Mouse (Mus musculus) c-Kit-positive CD71-negative TER-119-negative erythroid progenitor cells, embryonic 14.5 days (primary cell): ENCODE results near the gene Tmem246.

Experiments used
- DNase-seq: peaks from one replicate; pipeline ENCODE4 v3.0.0-alpha.2; 2013; ENCODE audit warnings: low read depth

The Tmem246 gene

DNA sequence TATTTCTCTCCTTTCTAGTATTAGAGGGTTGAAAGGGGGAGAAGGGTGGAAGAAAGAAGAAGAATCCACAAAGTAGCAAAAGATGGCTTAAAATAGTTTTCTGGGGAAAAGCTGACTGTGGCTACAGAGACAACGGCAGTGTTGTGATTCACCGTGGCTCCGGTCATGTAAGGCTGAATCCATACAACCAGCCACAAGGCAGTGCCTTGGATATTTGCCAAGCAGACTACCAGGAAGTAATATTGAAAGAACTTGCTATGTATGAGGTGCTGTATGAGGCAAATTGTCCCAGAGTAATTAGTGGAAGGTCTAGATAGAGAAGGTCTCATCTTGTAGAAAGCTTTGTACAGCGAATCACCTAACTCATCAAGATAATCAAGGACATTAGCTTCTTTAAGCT is 25.5 kb downstream of the Tmem246 start:
- DNase-seq = no peak

DNA sequence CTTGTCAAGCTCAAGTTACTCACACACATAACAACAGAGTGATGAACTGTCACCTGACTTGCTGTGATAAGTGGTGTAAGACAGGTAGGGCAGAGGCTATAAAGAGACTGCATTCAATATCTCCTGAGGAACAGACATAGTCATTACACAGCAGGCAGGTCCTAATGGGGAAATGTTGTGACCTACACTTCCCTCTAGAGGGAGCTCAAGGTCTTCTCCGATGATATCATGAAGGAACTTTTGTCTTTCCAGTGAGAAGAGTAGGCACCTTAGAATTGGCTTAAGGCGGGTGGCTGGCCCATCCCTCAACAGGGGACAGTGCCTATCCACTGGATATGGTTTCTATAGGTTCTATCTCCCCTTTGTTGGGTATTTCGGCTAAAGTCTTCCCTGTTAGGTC is 30.1 kb downstream of the Tmem246 start:
- DNase-seq = peak; percentile 63

DNA sequence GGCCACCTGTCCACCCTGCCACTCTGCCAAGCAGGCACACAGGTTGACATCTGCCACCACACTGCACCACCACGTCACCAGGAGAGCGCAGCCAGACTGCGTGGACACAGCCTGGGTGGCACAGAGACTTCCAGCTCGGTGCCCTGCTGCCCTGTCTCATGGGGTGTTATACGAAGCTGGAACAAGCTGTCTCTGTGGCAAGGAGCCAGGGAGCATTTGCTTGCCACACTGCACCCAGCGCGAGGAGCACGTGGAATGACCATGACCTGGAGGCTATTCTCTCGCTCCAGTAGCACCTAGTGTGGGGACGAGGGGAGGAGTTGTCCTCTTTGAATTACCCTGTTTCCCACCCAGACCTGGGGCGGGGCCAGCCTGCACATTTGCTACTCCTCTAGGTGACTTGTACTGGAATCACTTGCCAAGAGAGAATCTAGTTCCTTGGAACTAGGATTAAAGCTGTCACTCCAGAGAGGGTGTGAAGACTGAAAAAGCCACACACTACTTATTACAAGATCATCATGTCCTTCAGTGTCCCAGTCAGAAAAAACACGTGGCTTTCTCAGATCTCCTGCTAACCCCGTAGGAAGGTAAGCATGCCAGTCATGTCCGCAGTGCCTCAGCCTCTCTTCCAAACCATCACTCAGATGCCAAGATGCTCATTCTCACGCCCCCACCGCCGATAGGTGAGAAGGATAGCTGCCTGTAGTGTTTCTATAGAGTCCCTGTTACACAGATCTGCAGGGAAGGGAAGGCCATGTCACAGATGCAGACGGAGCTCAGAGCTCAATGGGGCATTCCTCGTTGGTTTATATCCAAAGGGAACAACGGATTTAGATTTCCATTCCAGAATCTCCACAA is 37.5 kb downstream of the Tmem246 start:
- no peak for DNase-seq

DNA sequence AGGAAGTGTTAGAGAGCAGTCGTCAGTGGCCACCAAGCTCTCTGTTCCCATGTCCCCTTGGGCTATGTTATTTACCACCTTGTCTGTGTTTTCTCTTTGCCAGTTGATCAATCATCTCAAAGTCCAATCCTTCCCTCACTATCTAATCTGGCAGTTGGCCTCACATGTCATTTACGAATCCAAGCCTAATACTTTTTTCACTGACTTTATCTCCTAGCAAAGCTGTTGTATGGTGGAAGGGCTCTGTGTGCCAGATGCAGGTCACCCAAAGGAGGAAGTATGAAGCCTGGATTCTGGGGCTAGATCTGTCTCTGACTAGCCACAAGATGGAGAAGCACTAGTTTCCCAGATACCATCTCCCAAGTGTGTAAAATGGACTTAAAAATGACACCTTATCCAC is 39.5 kb downstream of the Tmem246 start:
- no peak for DNase-seq

DNA sequence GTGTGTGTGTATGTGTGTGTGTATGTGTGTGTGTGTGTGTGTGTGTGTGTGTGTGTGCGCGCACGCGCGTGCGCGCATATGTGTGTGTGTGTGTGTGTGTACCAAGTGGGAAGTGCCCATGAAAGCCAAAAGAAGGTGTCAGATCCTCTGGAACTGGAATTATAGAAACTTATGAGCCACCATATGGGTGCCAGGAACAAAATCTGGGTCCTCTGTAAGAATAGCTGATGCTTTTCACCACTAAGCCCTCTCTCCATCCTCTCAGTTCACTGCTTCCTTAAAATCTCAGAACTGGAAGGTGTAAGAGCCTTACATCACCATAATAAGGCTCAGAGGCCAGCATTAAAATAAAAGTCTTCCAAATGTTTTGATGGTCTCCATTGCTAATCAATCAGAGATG is 40.3 kb downstream of the Tmem246 start:
- DNase-seq = no peak

DNA sequence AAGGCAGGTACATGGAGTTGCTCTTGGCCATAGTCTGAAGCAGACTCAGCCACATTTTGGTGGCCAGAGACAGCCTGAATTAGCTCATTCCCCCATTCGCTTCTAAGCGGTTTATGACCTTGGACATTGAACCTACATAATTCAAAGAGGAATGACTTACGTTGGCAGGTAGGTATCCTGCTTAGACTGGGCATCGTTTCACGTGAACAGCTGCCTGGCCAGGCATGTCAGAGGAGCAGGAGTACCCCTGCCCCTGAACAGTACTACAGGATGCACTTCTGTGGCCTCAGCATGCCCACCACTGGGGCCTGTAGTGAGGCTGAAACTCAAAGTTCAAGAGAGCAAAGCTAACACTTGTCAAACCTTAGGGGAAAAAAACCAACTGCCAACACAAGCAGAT is 44.3 kb downstream of the Tmem246 start:
- DNase-seq = no peak

DNA sequence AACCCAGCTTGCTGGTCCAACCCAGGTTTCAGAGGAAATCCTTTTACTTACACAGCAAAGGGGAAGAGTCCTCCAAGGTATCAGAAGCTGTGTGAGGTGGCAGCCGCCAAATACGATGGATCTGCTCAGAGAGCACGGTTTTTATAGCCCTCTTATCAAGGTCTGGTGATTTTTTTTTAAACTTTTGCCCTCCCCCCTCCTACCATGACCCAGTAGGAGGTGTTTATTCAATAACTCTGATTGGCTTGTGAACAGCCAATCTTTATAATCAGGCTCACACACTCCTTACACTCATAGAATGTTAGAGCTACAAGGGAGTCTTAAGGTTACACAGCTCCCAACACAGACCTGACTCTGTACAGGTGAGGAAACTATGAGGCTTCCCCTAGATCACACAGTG is 48.3 kb downstream of the Tmem246 start, which contains the start of gene Aldob:
Gene Aldob (minus strand): TSS at position 164 of the 400 bp plus-strand sequence.
- no peak for DNase-seq

DNA sequence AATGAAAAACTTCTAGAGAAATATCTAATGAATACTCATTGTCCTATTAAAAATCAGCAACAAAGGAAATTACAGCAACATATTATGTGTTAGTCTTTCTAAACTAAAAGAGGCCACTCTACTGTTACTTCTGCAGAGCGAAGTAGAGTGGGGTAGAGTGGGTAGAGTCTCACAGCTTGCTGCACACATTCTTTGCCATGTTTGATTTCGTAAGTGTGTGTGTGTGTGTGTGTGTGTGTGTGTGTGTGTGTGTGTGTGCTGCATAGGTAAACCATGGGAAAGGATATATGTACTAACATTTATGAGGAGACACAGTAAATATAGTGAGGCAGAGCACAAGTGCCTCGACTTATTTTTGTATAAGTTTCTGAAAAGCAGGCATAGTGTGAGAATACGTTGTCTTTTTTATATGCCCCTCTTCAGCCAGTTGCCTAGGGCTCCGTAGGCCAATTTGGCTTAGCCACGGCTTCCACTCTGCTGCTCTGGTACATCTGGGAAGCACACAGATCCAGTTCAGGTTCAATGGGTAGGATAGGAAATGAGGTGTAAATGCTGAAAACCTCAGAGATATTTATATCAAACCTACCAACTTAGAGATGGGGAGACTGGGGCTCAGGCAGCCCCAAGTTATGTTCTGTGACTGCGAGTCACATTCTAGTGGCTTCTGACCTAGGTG is 50.0 kb downstream of the Tmem246 start:
- DNase-seq = no peak

DNA sequence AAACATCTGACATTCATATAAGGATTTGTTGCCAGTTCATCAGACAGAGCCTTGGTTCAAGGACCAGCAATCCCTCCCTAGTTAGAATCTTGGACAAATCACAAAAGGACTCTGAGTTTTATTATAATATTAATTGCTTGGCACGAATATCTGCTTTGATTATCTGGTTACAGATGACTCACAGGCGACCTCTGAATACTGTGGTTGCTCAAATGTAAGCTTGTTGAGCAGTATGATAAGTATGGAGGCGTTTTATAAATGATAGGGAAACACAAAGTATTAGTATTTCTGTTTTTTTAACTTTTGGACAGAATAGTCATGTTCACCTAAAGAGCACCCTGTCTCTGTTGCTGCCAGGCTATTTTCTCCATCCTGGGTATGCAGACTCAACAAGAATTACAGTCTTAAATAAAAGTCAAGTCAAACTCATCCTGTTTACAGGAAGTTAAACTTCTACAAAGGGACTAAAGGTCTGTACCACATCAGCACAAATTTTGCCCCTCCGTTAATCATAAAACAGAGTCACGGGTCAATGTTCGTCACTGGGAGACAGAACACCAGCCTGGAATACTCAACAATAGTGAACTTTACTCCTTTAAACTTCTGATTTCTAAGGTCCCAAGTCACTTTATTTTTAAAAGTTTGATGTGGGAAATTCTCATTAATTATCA is 50.7 kb downstream of the Tmem246 start:
- DNase-seq = no peak

DNA sequence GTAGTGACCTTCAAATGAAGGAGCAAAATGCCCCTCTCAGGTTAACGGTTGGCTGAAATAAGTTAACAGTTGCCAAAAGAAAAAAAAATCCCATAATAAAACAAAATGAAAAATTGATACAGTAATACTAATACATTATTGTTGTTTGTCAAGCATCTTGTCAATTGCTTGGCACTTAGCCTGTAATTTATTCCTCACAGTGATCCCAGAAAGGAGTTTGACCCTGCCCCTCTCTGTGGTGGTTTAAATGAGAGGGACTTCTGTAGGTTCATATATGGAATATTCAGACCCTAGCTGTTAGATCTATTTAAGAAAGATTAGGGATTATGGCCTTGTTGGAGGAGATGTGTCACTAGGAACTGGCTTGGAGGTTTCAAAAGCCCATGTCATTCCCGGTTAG is 51.6 kb downstream of the Tmem246 start:
- DNase-seq = no peak

DNA sequence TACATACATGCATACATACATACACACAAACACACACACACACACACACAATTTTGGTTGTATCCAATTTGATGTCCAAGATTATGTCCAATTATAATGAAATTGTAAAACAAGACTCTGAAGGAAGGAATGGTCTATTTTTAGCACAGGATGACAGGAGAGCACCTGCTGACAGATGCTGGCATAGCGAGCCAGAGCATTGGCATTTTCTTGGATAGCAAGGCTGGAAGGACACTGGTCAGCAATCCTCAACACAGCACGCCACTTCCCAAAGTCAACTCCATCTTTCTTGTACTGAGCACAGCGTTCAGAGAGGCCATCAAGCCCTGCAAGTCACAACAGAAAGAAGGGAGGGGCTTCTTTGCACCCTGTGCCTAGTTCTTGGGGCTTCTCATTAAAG is 56.7 kb downstream of the Tmem246 start:
- no peak for DNase-seq

DNA sequence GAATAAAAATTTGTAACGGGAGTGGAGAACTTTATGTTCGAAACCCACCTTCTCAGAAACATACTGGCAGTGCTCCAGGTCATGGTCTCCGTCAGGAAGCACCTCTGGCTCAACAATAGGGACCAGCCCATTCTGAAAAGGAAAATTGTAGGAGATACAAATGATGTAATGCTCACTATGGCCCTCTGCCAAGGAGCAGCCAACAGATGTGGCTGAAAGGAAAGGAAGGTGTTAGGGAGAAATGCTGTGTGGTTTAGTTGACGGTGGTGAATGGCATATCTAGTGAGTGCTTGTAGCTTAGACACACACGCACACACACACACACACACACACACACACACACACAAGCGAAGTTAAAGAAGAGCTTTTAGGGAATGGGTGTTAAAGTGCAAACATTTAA is 58.0 kb downstream of the Tmem246 start:
- no peak for DNase-seq

DNA sequence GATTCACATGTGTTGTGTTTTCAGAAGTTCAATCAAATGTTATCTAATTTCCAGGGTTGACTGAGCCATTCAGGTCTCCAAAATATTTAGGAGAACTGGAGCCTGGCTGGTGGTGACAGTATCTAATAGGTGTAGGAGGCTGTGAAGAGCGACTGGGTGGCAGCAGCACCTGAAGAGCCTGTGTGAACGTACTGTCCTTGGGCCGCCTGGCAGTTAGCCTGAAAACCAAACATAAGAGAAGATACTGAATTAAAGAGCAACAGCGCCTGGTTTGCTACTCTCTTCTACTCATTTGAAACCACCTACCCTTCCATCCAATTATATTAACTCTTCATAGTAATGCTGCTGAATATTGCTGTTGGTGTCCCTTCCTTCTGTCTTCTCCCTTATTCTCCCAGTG is 61.0 kb downstream of the Tmem246 start:
- DNase-seq = no peak

DNA sequence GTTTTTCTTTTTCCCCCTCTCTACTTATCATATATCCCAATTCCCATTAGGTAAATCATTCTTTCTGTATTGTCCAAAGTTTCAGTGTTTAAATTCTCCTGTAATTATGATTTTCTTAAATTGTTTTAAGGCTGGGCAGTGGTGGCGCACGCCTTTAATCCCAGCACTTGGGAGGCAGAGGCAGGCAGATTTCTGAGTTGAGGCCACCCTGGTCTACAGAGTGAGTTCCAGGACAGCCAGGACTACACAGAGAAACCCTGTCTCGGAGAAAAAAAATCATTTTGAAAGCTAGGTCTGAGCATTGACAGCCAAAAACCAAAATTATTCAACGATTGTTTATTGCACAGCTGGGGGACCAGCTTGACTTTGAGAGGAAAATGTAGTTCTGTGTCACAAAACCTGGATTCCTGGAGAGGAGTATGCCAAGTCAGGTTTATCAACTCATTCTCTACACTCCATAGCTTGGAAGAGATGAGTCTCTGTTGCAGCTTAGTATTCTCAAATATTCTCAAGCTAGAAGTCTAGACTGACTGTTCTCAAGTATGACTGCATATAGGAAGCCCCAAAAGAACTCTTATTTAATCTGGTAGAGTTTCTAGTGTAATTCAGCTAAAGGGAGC is 61.9 kb downstream of the Tmem246 start:
- no peak for DNase-seq

DNA sequence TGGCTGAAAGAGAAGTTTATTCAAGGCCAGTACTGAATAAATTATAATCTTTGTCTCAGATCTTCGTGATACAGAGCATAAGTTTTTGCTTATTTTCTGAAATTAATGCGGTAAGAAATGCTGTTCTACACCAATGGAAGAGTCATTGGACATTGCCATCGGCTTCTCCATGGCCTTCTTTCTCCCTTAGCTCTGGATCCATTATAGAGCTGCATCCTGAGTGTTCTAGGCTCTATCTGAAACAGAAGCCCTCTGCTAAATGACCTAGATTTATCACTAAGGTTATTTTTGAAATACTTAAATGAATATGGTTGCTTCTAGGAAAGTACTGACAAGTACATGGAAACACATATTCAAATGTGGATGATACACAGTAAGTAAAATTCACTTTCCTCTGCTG is 62.6 kb downstream of the Tmem246 start:
- no peak for DNase-seq
